Mouse (Mus musculus) urinary bladder, adult 2 months (tissue): Measurements from ENCODE around the gene Gm10375. TPM values are rescaled to one million over a fixed set of nuclear protein-coding genes. Genes with fewer than 3 reads are reported as not detected.
"Not testable (repeated sequence)": the region's sequence is repeated elsewhere in the genome, so short reads cannot be mapped to it uniquely, and the experiment has no call there.

Source experiments
- DNase-seq: peaks from one replicate; pipeline ENCODE4 v3.0.0; 2022; ENCODE audit warnings: low spot score
- polyA plus RNA-seq: library from polyadenylated mRNA; depleted of rRNA; stranded (reverse); fragments of >200 nt; gene quantifications from 2 replicates; pipeline ENCODE4 v1.2.3, GENCODE M21; 2012; rRNA removed

Gm10375 gene
- not detected in 2 replicates for polyA plus RNA-seq

GRCm38 (mm10) chr14:43607913-43608312 lies at the start of gene Gm10375:
Gene Gm10375 (minus strand): TSS chr14:43608013.
- not testable (repeated sequence) for DNase-seq

GRCm38 (mm10) chr14:43579046-43579445 lies 28.8 kb downstream of the Gm10375 start, which contains the start of gene Gm17654:
Gene Gm17654 (minus strand): TSS chr14:43579146.
- DNase-seq = not testable (repeated sequence)

GRCm38 (mm10) chr14:43577969-43578368 lies 29.8 kb downstream of the Gm10375 start:
- not testable (repeated sequence) for DNase-seq

Other genes with a start within 250 kb of the Gm10375 start
- gene Gm8138, start 191.7 kb downstream of the Gm10375 start, polyA plus RNA-seq = not detected in 2 replicates
- gene Gm5799, start 64.4 kb downstream of the Gm10375 start, polyA plus RNA-seq = not detected in 2 replicates
- gene Gm17654, start 28.9 kb downstream of the Gm10375 start, polyA plus RNA-seq = not detected in 2 replicates
- not detected in 2 replicates for gene Gm8165, start 69.2 kb upstream of the Gm10375 start, polyA plus RNA-seq
- 0.16 and 0.36 TPM in 2 replicates for gene Gm7324, start 89.8 kb upstream of the Gm10375 start, polyA plus RNA-seq
- gene Gm16506, start 119.5 kb upstream of the Gm10375 start, polyA plus RNA-seq = not detected in 2 replicates
- gene Gm6526, start 139.9 kb upstream of the Gm10375 start, polyA plus RNA-seq = not detected in 2 replicates
- not detected in 2 replicates for gene Gm8180, start 176.7 kb upstream of the Gm10375 start, polyA plus RNA-seq